Mouse (Mus musculus): ENCODE results near the gene Slc16a13. TPM values are rescaled to one million over a fixed set of nuclear protein-coding genes. Genes with fewer than 3 reads are reported as not detected.
A peak's percentile ranks its signal among the peaks of the same experiment; 100 is the strongest.
"Not testable (repeated sequence)": the region's sequence is repeated elsewhere in the genome, so short reads cannot be mapped to it uniquely, and the experiment has no call there.

The Slc16a13 gene
- polyA plus RNA-seq, 1 experiment from 2014 or later, result 18.5 TPM

GRCm38 (mm10) chr11:70170291-70170690 is 50.6 kb downstream of the Slc16a13 start:
- Histone ChIP-seq H3K4me1 (replicated peaks) (peaks cover 12% of the 10 kb centered on the region), H3K9me3 (no peaks in the 10 kb centered on the region), H3K27me3 (no peaks in the 10 kb centered on the region), H3K9ac (replicated peaks) (no peak overlapping the region), H3K36me3 (no peaks in the 10 kb centered on the region), H3K4me3 (replicated peaks) (no peak overlapping the region), H3K4me2 (no peak overlapping the region), H3K27ac (no peak overlapping the region)
- WGBS, result 84% methylated on average over 7 of the region's 7 CpGs
- ATAC-seq (ENCODE audit: insufficient number of reproducible peaks, insufficient read depth, low FRiP score, low TSS enrichment, low read depth), result no peak

- H3K27me3 ChIP-seq; H3K27ac ChIP-seq; H3K9ac ChIP-seq (replicated peaks); H3K9me3 ChIP-seq; H3K36me3 ChIP-seq; H3K4me3 ChIP-seq (replicated peaks); ATAC-seq (ENCODE audit: insufficient number of reproducible peaks, insufficient read depth, low FRiP score, low TSS enrichment, low read depth); H3K4me2 ChIP-seq: not testable (repeated sequence)
- WGBS, result 88% methylated on average over 7 of the region's 7 CpGs
- H3K4me1 ChIP-seq (replicated peaks), result peaks cover 12% of the 10 kb centered on the region
Measured at GRCm38 (mm10) chr11:70169471-70169870, 51.4 kb downstream of the Slc16a13 start.

DNA sequence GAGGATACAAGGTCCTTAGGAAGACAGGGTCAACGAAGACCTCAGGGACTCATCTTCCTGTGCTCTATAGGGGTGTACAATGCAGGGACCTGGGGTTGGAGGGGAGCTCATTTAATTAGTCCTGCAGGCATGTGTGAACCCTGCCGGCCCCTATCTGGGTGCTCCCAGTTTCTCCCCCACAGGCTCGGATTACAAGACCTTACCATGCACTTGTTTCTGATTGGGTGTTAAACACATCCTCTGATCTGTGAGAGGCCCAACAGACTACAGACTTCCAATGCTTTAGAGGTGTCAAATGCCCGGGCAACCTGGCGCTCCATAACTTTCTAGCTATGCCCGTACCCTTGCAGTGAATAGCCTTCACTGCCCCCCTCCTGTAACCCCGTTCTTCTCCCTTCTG is 52.7 kb downstream of the Slc16a13 start:
- WGBS, result 41% methylated on average over 7 of the region's 7 CpGs
- Histone ChIP-seq H3K9ac (replicated peaks) (no peak overlapping the region), H3K27ac (no peak overlapping the region), H3K9me3 (no peaks in the 10 kb centered on the region), H3K36me3 (no peaks in the 10 kb centered on the region), H3K4me2 (no peak overlapping the region), H3K4me3 (replicated peaks) (no peak overlapping the region), H3K4me1 (replicated peaks) (peaks cover 12% of the 10 kb centered on the region), H3K27me3 (no peaks in the 10 kb centered on the region)
- no peak for ATAC-seq (ENCODE audit: insufficient number of reproducible peaks, insufficient read depth, low FRiP score, low TSS enrichment, low read depth)

MicroRNAs within 50 kb of the gene (microRNA counts, 519-probe panel; counts per million panel counts)
- not detected for microRNA mmu-miR-195
- microRNA mmu-miR-497, result not detected

Small RNAs within 50 kb of the gene (microRNA-seq; reads per million reads assigned to microRNA genes)
- gene Mir195a (485 reads per million, percentile 69 among the genes with 10 or more reads in this experiment), gene Mir497 (not detected), gene Mir497b (not detected)

Other genes with a start within 250 kb of the Slc16a13 start
- 24.5 and 27.8 TPM in 2 replicates for gene Ctdnep1, start 239.9 kb downstream of the Slc16a13 start, polyA plus RNA-seq (2016; fragmentation: Nextera tagmentation; extraction: Ambion mirVana)
- 124 and 126 TPM in 2 replicates for gene Elp5, start 238.5 kb downstream of the Slc16a13 start, polyA plus RNA-seq (2016; fragmentation: Nextera tagmentation; extraction: Ambion mirVana)
- gene Gabarap, start 229.9 kb downstream of the Slc16a13 start, polyA plus RNA-seq (2016; fragmentation: Nextera tagmentation; extraction: Ambion mirVana), result 398 and 426 TPM in 2 replicates
- 102 and 108 TPM in 2 replicates for gene Phf23, start 225.3 kb downstream of the Slc16a13 start, polyA plus RNA-seq (2016; fragmentation: Nextera tagmentation; extraction: Ambion mirVana)
- 69.4 and 69.5 TPM in 2 replicates for gene Dvl2, start 220.5 kb downstream of the Slc16a13 start, polyA plus RNA-seq (2016; fragmentation: Nextera tagmentation; extraction: Ambion mirVana)
- gene Acadvl, start 205.7 kb downstream of the Slc16a13 start, polyA plus RNA-seq (2016; fragmentation: Nextera tagmentation; extraction: Ambion mirVana), result 65.9 and 67.1 TPM in 2 replicates
- gene Dlg4, start 204.1 kb downstream of the Slc16a13 start, polyA plus RNA-seq (2016; fragmentation: Nextera tagmentation; extraction: Ambion mirVana), result 10.6 and 13.6 TPM in 2 replicates
- gene Asgr1, start 167.0 kb downstream of the Slc16a13 start, polyA plus RNA-seq (2016; fragmentation: Nextera tagmentation; extraction: Ambion mirVana), result 1.5 and 2.3 TPM in 2 replicates
- gene Asgr2, start 128.4 kb downstream of the Slc16a13 start, polyA plus RNA-seq (2016; fragmentation: Nextera tagmentation; extraction: Ambion mirVana), result 0.22 TPM in 1 of 2 replicates, not detected in the other
- gene Mgl2, start 90.7 kb downstream of the Slc16a13 start, polyA plus RNA-seq (2016; fragmentation: Nextera tagmentation; extraction: Ambion mirVana), result not detected in 2 replicates
- gene Clec10a, start 64.9 kb downstream of the Slc16a13 start, polyA plus RNA-seq (2016; fragmentation: Nextera tagmentation; extraction: Ambion mirVana), result 0.28 TPM in 1 of 2 replicates, not detected in the other
- 1.5 and 1.8 TPM in 2 replicates for gene Slc16a11, start 8.3 kb downstream of the Slc16a13 start, polyA plus RNA-seq (2016; fragmentation: Nextera tagmentation; extraction: Ambion mirVana)
- 7.1 and 8.2 TPM in 2 replicates for gene Bcl6b, start 8.7 kb upstream of the Slc16a13 start, polyA plus RNA-seq (2016; fragmentation: Nextera tagmentation; extraction: Ambion mirVana)
- 215 and 222 TPM in 2 replicates for gene 0610010K14Rik, start 16.9 kb upstream of the Slc16a13 start, polyA plus RNA-seq (2016; fragmentation: Nextera tagmentation; extraction: Ambion mirVana)
- gene Gm21988, start 18.8 kb upstream of the Slc16a13 start, polyA plus RNA-seq (2016; fragmentation: Nextera tagmentation; extraction: Ambion mirVana), result 9.9 and 10.4 TPM in 2 replicates
- gene Rnasek, start 18.8 kb upstream of the Slc16a13 start, polyA plus RNA-seq (2016; fragmentation: Nextera tagmentation; extraction: Ambion mirVana), result 117 and 118 TPM in 2 replicates
- gene Alox12, start 34.3 kb upstream of the Slc16a13 start, polyA plus RNA-seq (2016; fragmentation: Nextera tagmentation; extraction: Ambion mirVana), result 2.8 and 3.5 TPM in 2 replicates
- gene Alox12e, start 101.6 kb upstream of the Slc16a13 start, polyA plus RNA-seq (2016; fragmentation: Nextera tagmentation; extraction: Ambion mirVana), result not detected in 2 replicates
- gene Alox15, start 131.0 kb upstream of the Slc16a13 start, polyA plus RNA-seq (2016; fragmentation: Nextera tagmentation; extraction: Ambion mirVana), result 0.09 TPM in 1 of 2 replicates, not detected in the other
- gene Pelp1, start 189.0 kb upstream of the Slc16a13 start, polyA plus RNA-seq (2016; fragmentation: Nextera tagmentation; extraction: Ambion mirVana), result 44.7 and 53.5 TPM in 2 replicates
- gene Arrb2, start 211.6 kb upstream of the Slc16a13 start, polyA plus RNA-seq (2016; fragmentation: Nextera tagmentation; extraction: Ambion mirVana), result 18.8 and 19.5 TPM in 2 replicates
- gene Med11, start 230.9 kb upstream of the Slc16a13 start, polyA plus RNA-seq (2016; fragmentation: Nextera tagmentation; extraction: Ambion mirVana), result 43.0 and 44.0 TPM in 2 replicates
- 0.40 and 0.58 TPM in 2 replicates for gene Zmynd15, start 238.4 kb upstream of the Slc16a13 start, polyA plus RNA-seq (2016; fragmentation: Nextera tagmentation; extraction: Ambion mirVana)
- 1.1 and 1.9 TPM in 2 replicates for gene Cxcl16, start 238.9 kb upstream of the Slc16a13 start, polyA plus RNA-seq (2016; fragmentation: Nextera tagmentation; extraction: Ambion mirVana)